Mouse (Mus musculus) heart, adult 11 months (tissue): ENCODE measurements around the gene Ttc4.

Experiments
- DNase-seq: peaks from one replicate; pipeline ENCODE4 v3.0.0; 2022

The Ttc4 gene

GRCm38 (mm10) chr4:106650833-106651527 lies 27.8 kb downstream of the Ttc4 start, which contains the start of gene Pars2:
Pars2 (plus strand) TSS chr4:106651069.
- DNase-seq = peak; percentile 99

GRCm38 (mm10) chr4:106647137-106647536 lies 31.6 kb downstream of the Ttc4 start:
- no peak for DNase-seq

GRCm38 (mm10) chr4:106645797-106646196 lies 32.9 kb downstream of the Ttc4 start:
- DNase-seq = no peak

GRCm38 (mm10) chr4:106644218-106644610 lies 34.5 kb downstream of the Ttc4 start:
- no peak for DNase-seq

GRCm38 (mm10) chr4:106643483-106644217 lies 35.1 kb downstream of the Ttc4 start:
- no peak for DNase-seq

GRCm38 (mm10) chr4:106634086-106634479 lies 44.7 kb downstream of the Ttc4 start:
- no peak for DNase-seq

- DNase-seq = no peak
These were observed 45.3 kb downstream of the Ttc4 start for GRCm38 (mm10) chr4:106633281-106634085.

- DNase-seq = no peak
These were observed 46.4 kb downstream of the Ttc4 start for GRCm38 (mm10) chr4:106632313-106632712.

GRCm38 (mm10) chr4:106630333-106631220 lies 48.2 kb downstream of the Ttc4 start:
- no peak for DNase-seq

- DNase-seq = no peak
These were observed 49.4 kb downstream of the Ttc4 start for GRCm38 (mm10) chr4:106629374-106629773.

GRCm38 (mm10) chr4:106628650-106629360 lies 49.9 kb downstream of the Ttc4 start:
- DNase-seq = no peak

- DNase-seq = no peak
These were observed 50.9 kb downstream of the Ttc4 start for GRCm38 (mm10) chr4:106627809-106628208.

- no peak for DNase-seq
These were observed 54.5 kb downstream of the Ttc4 start for GRCm38 (mm10) chr4:106624271-106624670.

GRCm38 (mm10) chr4:106622712-106623111 lies 56.0 kb downstream of the Ttc4 start:
- no peak for DNase-seq

GRCm38 (mm10) chr4:106622030-106622493 lies 56.7 kb downstream of the Ttc4 start, which contains the start of gene Ttc22:
Ttc22 (plus strand) TSS chr4:106622432.
- DNase-seq = no peak

- DNase-seq = no peak
These were observed 57.3 kb downstream of the Ttc4 start for GRCm38 (mm10) chr4:106621428-106621827.

- DNase-seq = no peak
These were observed 59.8 kb downstream of the Ttc4 start for GRCm38 (mm10) chr4:106618898-106619297.

GRCm38 (mm10) chr4:106617056-106617455 lies 61.7 kb downstream of the Ttc4 start, which contains the start of gene Lexm:
Lexm (minus strand) TSS chr4:106617241.
- no peak for DNase-seq

- no peak for DNase-seq
These were observed 63.1 kb downstream of the Ttc4 start for GRCm38 (mm10) chr4:106615637-106616036.

GRCm38 (mm10) chr4:106614881-106615280 lies 63.9 kb downstream of the Ttc4 start:
- DNase-seq = no peak

GRCm38 (mm10) chr4:106614180-106614797 lies 64.5 kb downstream of the Ttc4 start:
- peak; percentile 93 for DNase-seq
